24 mouse cellular contexts compared by ENCODE assay signal in the genomic region with DNA sequence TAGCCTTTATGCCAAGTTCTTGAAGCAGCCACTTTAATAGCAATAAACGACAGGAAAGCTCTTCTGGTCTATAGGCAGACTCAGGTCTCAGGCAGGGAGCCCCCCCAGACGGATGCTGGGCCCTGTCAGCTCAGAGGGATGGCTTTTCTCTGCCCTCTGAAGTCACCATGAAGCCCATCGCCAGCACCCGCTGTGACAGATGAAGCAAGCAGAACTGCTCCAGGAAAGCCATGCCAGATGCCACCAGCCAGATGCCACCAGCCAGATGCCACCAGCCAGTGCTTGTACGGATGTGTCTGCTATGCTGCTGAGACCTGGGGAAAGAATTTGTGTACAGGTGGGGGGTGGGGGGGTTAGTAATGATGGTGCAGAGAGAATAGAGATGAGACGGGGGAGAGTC. TPM values are rescaled to one million over a fixed set of nuclear protein-coding genes. Genes with fewer than 3 reads are reported as not detected.
DNase-seq lines count a peak whose midpoint lies in the region; ATAC-seq and TF ChIP-seq lines count a peak whose summit lies in the region.
"Had no signal": no experiment of that assay in that cellular context is flagged by ENCODE, and none has a peak within 500 bp of the region (broad histone marks: within the 10 kb centered on the region; RNA-seq: fewer than 3 reads in every experiment).

No protein-coding gene starts in this region.

- DNase-seq in cerebellum, postnatal 4 days (ENCODE audit: low spot score in 2 of 2) = peak; percentile 25 to 48
- no peak for DNase-seq in cerebellum, postnatal 36 days
- DNase-seq in hindbrain, postnatal 0 days (ENCODE audit: low spot score) = peak; percentile 57
- DNase-seq in hindbrain, embryonic 10.5 days (ENCODE audit: low spot score) = no peak
- DNase-seq in lung, postnatal 25 days (ENCODE audit: low spot score) = no peak
- no peak for DNase-seq in ovary, postnatal 14 days (ENCODE audit: low spot score)
- DNase-seq: adrenal gland, adult 2 months; adrenal gland, postnatal 25 days; cerebellum, adult 18-20 months; embryo, embryonic 11 days; gastrocnemius, adult 2 months; gastrocnemius, postnatal 25 days had no signal

- TF ChIP-seq CTCF in hindbrain, postnatal 0 days (IDR thresholded peaks at IDR 0.05; ENCODE audit: low read depth) = no peak

- no peak overlapping the region for H3K4me3 ChIP-seq in hindbrain, postnatal 0 days (ENCODE audit: low read length)
- no peak overlapping the region for H3K4me3 ChIP-seq in hindbrain, embryonic 10.5 days
- no peak overlapping the region for H3K4me3 ChIP-seq in lung, embryonic 16.5 days (ENCODE audit: low read length)
- H3K4me3 ChIP-seq: embryonic facial prominence, embryonic 15.5 days; erythroblast, embryonic 14.5 days; forebrain, embryonic 10.5 days; gastrocnemius, adult 2 months; heart, embryonic 12.5 days; intestine, embryonic 15.5 days had no signal

- no peak overlapping the region for H3K27ac ChIP-seq in hindbrain, postnatal 0 days
- no peak overlapping the region for H3K27ac ChIP-seq in hindbrain, embryonic 10.5 days
- H3K27ac ChIP-seq in lung, embryonic 16.5 days (ENCODE audit: low read length) = 0 out of 2 replicates have a peak overlapping the region, but pooled peaks have one; percentile 25
- H3K27ac ChIP-seq: embryonic facial prominence, embryonic 15.5 days; forebrain, embryonic 10.5 days; gastrocnemius, adult 2 months; intestine, embryonic 15.5 days had no signal

- H3K9me3 ChIP-seq in hindbrain, postnatal 0 days (ENCODE audit: low read length) = no peaks in the 10 kb centered on the region
- no peaks in the 10 kb centered on the region for H3K9me3 ChIP-seq in hindbrain, embryonic 10.5 days
- H3K9me3 ChIP-seq in lung, embryonic 16.5 days (ENCODE audit: control insufficient read depth, low read length) = no peaks in the 10 kb centered on the region
- H3K9me3 ChIP-seq: embryonic facial prominence, embryonic 15.5 days; forebrain, embryonic 10.5 days; heart, embryonic 12.5 days; intestine, embryonic 15.5 days had no signal

- 39% methylated on average over 6 of the region's 6 CpGs for WGBS in hindbrain, postnatal 0 days
- 75% methylated on average over 6 of the region's 6 CpGs for WGBS in hindbrain, embryonic 10.5 days
- 52% methylated on average over 6 of the region's 6 CpGs for WGBS in lung, embryonic 16.5 days

- ATAC-seq in hindbrain, postnatal 0 days = peak; percentile 63; the same call in 1 of the 2 replicates
- no peak for ATAC-seq in lung, embryonic 16.5 days (ENCODE audit: low read depth)
- ATAC-seq: forebrain, embryonic 14.5 days had no signal

- H3K9ac ChIP-seq in hindbrain, postnatal 0 days (replicated peaks; ENCODE audit: low read length) = no peak overlapping the region
- no peak overlapping the region for H3K9ac ChIP-seq in lung, embryonic 16.5 days (ENCODE audit: low read length)
- H3K9ac ChIP-seq: embryonic facial prominence, embryonic 15.5 days; heart, embryonic 12.5 days; intestine, embryonic 15.5 days had no signal

- no peaks in the 10 kb centered on the region for H3K27me3 ChIP-seq in hindbrain, postnatal 0 days (ENCODE audit: insufficient read depth, low read length)
- no peaks in the 10 kb centered on the region for H3K27me3 ChIP-seq in hindbrain, embryonic 10.5 days (ENCODE audit: insufficient read depth, poor library complexity, severe bottlenecking)
- H3K27me3 ChIP-seq in lung, embryonic 16.5 days (ENCODE audit: control insufficient read depth, insufficient read depth, low read depth, low read length) = no peaks in the 10 kb centered on the region
- H3K27me3 ChIP-seq: CH12.LX; embryonic facial prominence, embryonic 15.5 days; heart, embryonic 12.5 days; intestine, embryonic 15.5 days had no signal

- H3K36me3 ChIP-seq in hindbrain, postnatal 0 days (ENCODE audit: insufficient read depth, low read length) = no peaks in the 10 kb centered on the region
- no peaks in the 10 kb centered on the region for H3K36me3 ChIP-seq in hindbrain, embryonic 10.5 days
- no peaks in the 10 kb centered on the region for H3K36me3 ChIP-seq in lung, embryonic 16.5 days (ENCODE audit: control insufficient read depth, insufficient read depth, low read length)
- H3K36me3 ChIP-seq: embryonic facial prominence, embryonic 15.5 days; forebrain, embryonic 10.5 days; heart, embryonic 12.5 days; intestine, embryonic 15.5 days had no signal

- H3K4me1 ChIP-seq in hindbrain, postnatal 0 days (ENCODE audit: insufficient read depth, low read length) = no peaks in the 10 kb centered on the region
- 0 out of 2 replicates have a peak, but pooled peaks cover 8% of the 10 kb centered on the region for H3K4me1 ChIP-seq in hindbrain, embryonic 10.5 days (replicated peaks)
- H3K4me1 ChIP-seq in lung, embryonic 16.5 days (replicated peaks; ENCODE audit: control insufficient read depth, insufficient read depth, low read length) = peaks cover 10% of the 10 kb centered on the region
- H3K4me1 ChIP-seq: embryonic facial prominence, embryonic 15.5 days; intestine, embryonic 15.5 days had no signal

- no peak overlapping the region for H3K4me2 ChIP-seq in hindbrain, postnatal 0 days (ENCODE audit: low read depth, low read length)
- no peak overlapping the region for H3K4me2 ChIP-seq in lung, embryonic 16.5 days (ENCODE audit: low read depth, low read length)
- H3K4me2 ChIP-seq: embryonic facial prominence, embryonic 15.5 days; heart, embryonic 12.5 days; intestine, embryonic 15.5 days had no signal

RNA-seq across cellular contexts. Expression of a gene that starts 56.0 kb away (rescaled TPM):
- 355 and 356 TPM in 2 replicates for total RNA-seq in hindbrain, postnatal 0 days (2014; rRNA removed)
- 235 and 242 TPM in 2 replicates for polyA plus RNA-seq in hindbrain, postnatal 0 days (2015; fragmentation: Nextera tagmentation; extraction: Ambion mirVana)
- 137 and 146 TPM in 2 replicates for polyA plus RNA-seq in hindbrain, embryonic 10.5 days (2016; fragmentation: Nextera tagmentation; extraction: Ambion mirVana)
- 180 and 187 TPM in 2 replicates for polyA plus RNA-seq in lung, embryonic 16.5 days (2015; fragmentation: Nextera tagmentation; extraction: Ambion mirVana)

RNA-seq across cellular contexts. Expression of a gene that starts 58.6 kb away (rescaled TPM):
- 2.2 and 3.2 TPM in 2 replicates for total RNA-seq in hindbrain, postnatal 0 days (2014; rRNA removed)
- 0.06 and 0.11 TPM in 2 replicates for polyA plus RNA-seq in hindbrain, postnatal 0 days (2015; fragmentation: Nextera tagmentation; extraction: Ambion mirVana)
- polyA plus RNA-seq in hindbrain, embryonic 10.5 days (2016; fragmentation: Nextera tagmentation; extraction: Ambion mirVana) = not detected in 2 replicates
- polyA plus RNA-seq in lung, embryonic 16.5 days (2015; fragmentation: Nextera tagmentation; extraction: Ambion mirVana) = not detected in 2 replicates
- total RNA-seq: CH12.LX; gastrocnemius, adult 2 months; gastrocnemius, postnatal 25 days; granulocyte monocyte progenitor cell, adult 5-6 weeks; heart, postnatal 25 days had no signal
- polyA plus RNA-seq: embryonic facial prominence, embryonic 11.5 days; embryonic facial prominence, embryonic 15.5 days; erythroblast, embryonic 14.5 days; forebrain, embryonic 10.5 days; forebrain, embryonic 14.5 days; heart, embryonic 12.5 days; heart, embryonic 16.5 days; intestine, embryonic 15.5 days had no signal

Comparison
In these comparisons a context has a peak if more than half of its experiments do, and no peak if none do; other contexts are left out.
1. DNase-seq: peak in cerebellum, postnatal 4 days (2 of 2) and hindbrain, postnatal 0 days (single experiment); none in cerebellum, postnatal 36 days (0 of 2), hindbrain, embryonic 10.5 days (single experiment), lung, postnatal 25 days (single experiment) and ovary, postnatal 14 days (single experiment).